Mouse (Mus musculus) kidney, embryonic 15.5 days (tissue): ENCODE results near the gene Camk2b. TPM values are rescaled to one million over a fixed set of nuclear protein-coding genes. Genes with fewer than 3 reads are reported as not detected.

Source experiments
- ATAC-seq: fragments of 200-750 bp; cut with Nextera tagmentation; replicated peaks from 2 replicates; pipeline ENCODE4 v1.8.0; 2017; ENCODE audit warnings: moderate TSS enrichment; ENCODE audit not compliant: low FRiP score
- H3K27ac ChIP-seq: fragments of 300-500 bp; sonication (generic); 2 replicates; pipeline ENCODE4 v1.5.1; 2015; ENCODE audit warnings: mild to moderate bottlenecking, inconsistent platforms
- H3K27me3 ChIP-seq: fragments of 300-500 bp; sonication (generic); 2 replicates; pipeline ENCODE4 v1.6.1; 2015; ENCODE audit warnings: inconsistent platforms
- H3K36me3 ChIP-seq: fragments of 300-500 bp; sonication (generic); 2 replicates; pipeline ENCODE4 v1.6.1; 2015; ENCODE audit warnings: inconsistent platforms
- H3K4me1 ChIP-seq: fragments of 300-500 bp; sonication (generic); 2 replicates; pipeline ENCODE4 v1.6.1; 2015; ENCODE audit warnings: inconsistent platforms
- H3K4me2 ChIP-seq: fragments of 300-500 bp; sonication (generic); 2 replicates; pipeline ENCODE4 v1.6.1; 2015; ENCODE audit warnings: moderate library complexity, mild to moderate bottlenecking, inconsistent platforms
- H3K4me3 ChIP-seq: fragments of 300-500 bp; sonication (generic); replicated peaks from 2 replicates; pipeline ENCODE4 v1.5.1; 2015; ENCODE audit warnings: mild to moderate bottlenecking, inconsistent platforms
- H3K9ac ChIP-seq: fragments of 300-500 bp; sonication (generic); 2 replicates; pipeline ENCODE4 v1.6.1; 2015; ENCODE audit warnings: mild to moderate bottlenecking, inconsistent platforms
- H3K9me3 ChIP-seq: fragments of 300-500 bp; sonication (generic); replicated peaks from 2 replicates; pipeline ENCODE4 v1.6.1; 2016; ENCODE audit warnings: inconsistent platforms
- WGBS: fragments of 180-500 bp; shearing (Covaris S2); methylation state at CpG from one replicate; pipeline ENCODE4 v1.1.7; 2015; ENCODE audit warnings: mixed read lengths; 5-methylcytosine and 5-hydroxymethylcytosine counted together
- polyA plus RNA-seq: library from polyadenylated mRNA; unstranded; fragments of >200 nt; fragmentation: Nextera tagmentation; extraction: Ambion mirVana; gene quantifications from 2 replicates; pipeline ENCODE4 v1.2.1, GENCODE M21; 2015

The Camk2b gene
- polyA plus RNA-seq, 1 experiment from 2014 or later = 4.3 TPM

DNA sequence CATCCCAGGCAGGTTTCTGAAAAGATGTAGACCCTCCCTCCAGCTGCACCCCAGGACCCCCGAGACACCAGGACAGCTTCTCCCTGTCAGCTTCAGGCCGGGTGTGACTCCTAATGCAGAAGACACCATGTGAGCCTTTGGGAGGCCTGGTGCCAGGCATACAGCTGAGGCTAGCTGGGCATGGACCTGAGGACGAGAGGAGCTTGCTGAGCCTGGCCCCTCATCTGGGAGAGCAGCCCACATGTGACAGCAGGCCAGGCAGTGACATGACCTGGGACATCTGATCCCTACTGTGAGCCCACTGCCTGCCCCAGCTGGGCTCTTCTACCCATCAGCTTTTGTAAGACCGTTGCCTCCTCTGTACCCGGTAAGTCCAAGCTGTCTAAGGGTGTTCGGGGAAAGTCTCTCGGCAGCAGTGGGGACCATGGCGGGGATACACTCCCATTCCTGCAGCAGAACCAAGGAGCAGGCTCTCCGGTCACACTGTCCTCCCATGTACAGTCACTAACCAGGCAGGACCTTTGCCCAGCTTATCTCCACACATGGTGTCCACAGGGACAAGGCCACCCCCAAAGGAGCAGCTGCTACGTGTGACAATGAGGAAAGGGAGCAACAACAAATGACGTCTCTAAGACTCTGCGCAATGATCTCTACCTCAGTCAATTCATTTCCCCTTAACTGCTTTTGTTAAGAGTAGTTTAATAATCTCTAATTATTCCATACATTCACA is 41.1 kb downstream of the Camk2b start:
- H3K27ac ChIP-seq = no peak overlapping the region
- H3K27me3 ChIP-seq = no peaks in the 10 kb centered on the region
- no peak overlapping the region for H3K4me2 ChIP-seq
- no peak for ATAC-seq
- H3K9ac ChIP-seq = no peak overlapping the region
- no peaks in the 10 kb centered on the region for H3K36me3 ChIP-seq
- H3K9me3 ChIP-seq = no peaks in the 10 kb centered on the region
- WGBS = 71% methylated on average over 12 of the region's 12 CpGs
- H3K4me1 ChIP-seq = peaks cover 22% of the 10 kb centered on the region
- H3K4me3 ChIP-seq = no peak overlapping the region

GRCm38 (mm10) chr11:6020897-6021839 is 45.0 kb downstream of the Camk2b start:
- Histone ChIP-seq H3K36me3 (no peaks in the 10 kb centered on the region), H3K4me2 (no peak overlapping the region), H3K4me3 (no peak overlapping the region), H3K9me3 (no peaks in the 10 kb centered on the region), H3K9ac (no peak overlapping the region), H3K27ac (peak overlapping the region; percentile 48), H3K27me3 (no peaks in the 10 kb centered on the region), H3K4me1 (peaks cover 35% of the 10 kb centered on the region)
- WGBS = 49% methylated on average over 17 of the region's 17 CpGs
- peak; percentile 84 for ATAC-seq

DNA sequence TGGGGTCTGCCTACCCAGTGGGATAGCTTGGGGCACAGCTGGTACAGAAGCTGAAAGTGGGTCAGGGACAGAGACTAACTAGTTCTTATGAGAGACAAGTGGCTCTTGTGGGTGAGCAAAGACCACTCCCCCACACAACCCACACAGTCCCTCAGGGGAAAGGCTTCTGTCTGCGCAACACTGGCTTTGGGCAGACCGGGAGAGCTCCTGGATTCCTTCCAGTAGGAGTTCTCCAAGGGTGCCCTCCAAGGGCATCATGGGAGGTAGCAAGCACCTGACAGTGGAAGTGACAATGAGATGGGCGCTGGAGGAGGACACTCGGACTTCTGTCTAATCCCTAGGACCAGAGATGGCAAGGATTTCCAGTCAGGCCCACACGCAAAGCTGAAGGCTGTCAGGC is 45.8 kb downstream of the Camk2b start:
- no peak overlapping the region for H3K27ac ChIP-seq
- H3K4me1 ChIP-seq = peaks cover 35% of the 10 kb centered on the region
- H3K27me3 ChIP-seq = no peaks in the 10 kb centered on the region
- H3K9me3 ChIP-seq = no peaks in the 10 kb centered on the region
- 72% methylated on average over 5 of the region's 5 CpGs for WGBS
- H3K9ac ChIP-seq = no peak overlapping the region
- no peak overlapping the region for H3K4me3 ChIP-seq
- H3K36me3 ChIP-seq = no peaks in the 10 kb centered on the region
- ATAC-seq = no peak
- no peak overlapping the region for H3K4me2 ChIP-seq

DNA sequence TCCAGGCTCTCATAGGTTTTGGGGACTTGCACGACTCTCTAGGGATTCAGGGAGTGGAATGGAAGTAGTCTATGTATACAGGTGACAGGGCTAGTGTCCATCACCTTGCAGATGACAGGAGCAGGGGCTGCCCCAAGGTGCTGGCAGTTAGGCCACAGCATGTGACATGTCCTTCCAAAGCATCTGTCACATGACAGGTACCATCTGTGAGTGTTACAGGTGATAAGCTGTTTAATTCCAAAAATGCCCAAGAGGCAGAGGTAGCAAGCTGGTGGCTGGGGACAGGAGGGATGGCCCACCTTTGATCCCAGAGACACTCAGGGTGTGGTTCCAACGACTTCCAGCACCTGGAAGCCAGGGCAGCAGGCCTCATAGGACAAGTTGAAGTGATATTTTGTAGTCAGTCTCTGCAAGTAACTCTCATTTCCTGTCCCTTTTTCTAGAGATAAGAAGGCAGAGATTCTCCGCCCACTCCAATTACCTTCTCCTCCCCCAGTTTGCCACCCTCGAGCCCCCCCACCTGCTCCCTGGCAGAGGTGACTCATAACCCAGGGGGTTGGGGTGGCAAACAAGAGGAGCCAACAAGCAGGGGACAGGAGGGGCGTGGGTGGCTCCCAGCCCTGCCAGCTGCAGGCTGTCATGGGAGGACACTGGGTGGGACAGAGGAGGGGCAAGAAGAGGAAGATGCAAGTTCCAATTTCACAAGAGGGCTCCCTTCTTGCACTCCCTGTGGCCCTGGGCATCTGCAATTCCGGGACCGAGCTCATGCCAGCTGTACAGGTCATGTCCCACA is 47.7 kb downstream of the Camk2b start:
- H3K36me3 ChIP-seq = no peaks in the 10 kb centered on the region
- H3K27me3 ChIP-seq = no peaks in the 10 kb centered on the region
- WGBS = 43% methylated on average over 7 of the region's 7 CpGs
- H3K9ac ChIP-seq = no peak overlapping the region
- no peaks in the 10 kb centered on the region for H3K9me3 ChIP-seq
- H3K4me2 ChIP-seq = no peak overlapping the region
- ATAC-seq = peak; percentile 49; the same call in 1 of the 2 replicates
- peak overlapping the region; percentile 0; the same call in 1 of the 2 replicates for H3K27ac ChIP-seq
- H3K4me1 ChIP-seq = peaks cover 32% of the 10 kb centered on the region
- no peak overlapping the region for H3K4me3 ChIP-seq

GRCm38 (mm10) chr11:6017484-6018140 is 48.5 kb downstream of the Camk2b start:
- H3K9ac ChIP-seq = no peak overlapping the region
- H3K4me1 ChIP-seq = peaks cover 32% of the 10 kb centered on the region
- H3K27ac ChIP-seq = no peak overlapping the region
- no peaks in the 10 kb centered on the region for H3K27me3 ChIP-seq
- no peaks in the 10 kb centered on the region for H3K36me3 ChIP-seq
- H3K4me2 ChIP-seq = no peak overlapping the region
- no peak for ATAC-seq
- no peak overlapping the region for H3K4me3 ChIP-seq
- 69% methylated on average over 10 of the region's 11 CpGs for WGBS
- no peaks in the 10 kb centered on the region for H3K9me3 ChIP-seq

DNA sequence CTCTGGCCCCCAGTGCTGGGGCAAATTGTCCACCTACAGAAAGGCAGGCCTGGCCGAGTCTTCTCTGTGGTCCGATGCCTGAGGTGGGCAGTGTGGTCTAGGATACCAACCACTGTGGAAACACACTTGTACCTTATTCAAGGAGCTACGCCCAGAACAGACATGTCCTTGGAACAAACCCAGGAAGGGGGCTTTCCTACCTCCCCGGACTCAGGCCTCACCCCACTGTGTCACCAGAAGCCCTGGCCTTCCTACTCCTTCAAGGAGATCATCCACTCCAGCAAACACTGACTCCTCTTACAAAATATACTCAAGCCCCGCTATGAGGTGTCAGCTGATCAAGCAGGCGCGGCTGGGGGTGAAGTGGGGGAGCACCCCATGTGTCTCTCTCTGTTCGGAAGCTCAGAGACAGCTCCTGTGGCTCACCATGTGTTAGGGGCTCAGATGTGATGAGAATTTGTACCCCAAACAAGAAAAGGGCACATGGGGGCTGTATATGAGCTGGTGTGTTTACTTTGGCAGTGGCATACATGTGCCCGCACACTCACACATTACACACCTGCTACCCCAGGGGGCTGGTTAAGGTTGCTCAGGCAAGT is 49.3 kb downstream of the Camk2b start:
- no peak overlapping the region for H3K27ac ChIP-seq

DNA sequence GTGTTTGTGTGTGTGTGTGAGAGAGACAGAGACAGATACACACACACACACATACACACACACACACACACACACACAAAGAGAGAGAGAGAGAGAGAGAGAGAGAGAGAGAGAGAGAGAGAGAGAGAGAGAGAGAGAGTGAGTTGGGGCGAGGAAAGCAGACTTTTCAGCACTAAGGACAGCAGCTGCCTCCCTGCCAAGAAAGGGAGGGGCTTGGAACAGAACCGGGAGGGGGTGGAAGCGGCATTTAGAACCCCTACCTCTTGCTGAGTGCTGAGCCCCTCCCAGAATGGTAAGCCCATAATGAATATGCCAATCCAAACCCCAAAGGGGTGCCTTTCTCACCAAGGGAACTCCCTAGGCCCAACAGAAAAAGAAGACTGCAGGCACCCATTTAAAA is 49.8 kb downstream of the Camk2b start:
- Histone ChIP-seq H3K9ac (no peak overlapping the region), H3K27ac (no peak overlapping the region), H3K4me1 (peaks cover 26% of the 10 kb centered on the region), H3K4me3 (no peak overlapping the region), H3K36me3 (no peaks in the 10 kb centered on the region; the same call in 1 of the 2 replicates), H3K27me3 (no peaks in the 10 kb centered on the region), H3K4me2 (no peak overlapping the region), H3K9me3 (no peaks in the 10 kb centered on the region)
- 7% methylated on average over 3 of the region's 3 CpGs for WGBS
- no peak for ATAC-seq

More for the DNA sequence above, 49.3 kb downstream of the Camk2b start:
- Histone ChIP-seq H3K9ac (no peak overlapping the region), H3K4me2 (no peak overlapping the region), H3K4me3 (no peak overlapping the region), H3K4me1 (peaks cover 31% of the 10 kb centered on the region), H3K36me3 (no peaks in the 10 kb centered on the region; the same call in 1 of the 2 replicates), H3K27me3 (no peaks in the 10 kb centered on the region), H3K9me3 (no peaks in the 10 kb centered on the region)
- no peak for ATAC-seq
- 65% methylated on average over 9 of the region's 9 CpGs for WGBS

GRCm38 (mm10) chr11:6015011-6015431 is 51.1 kb downstream of the Camk2b start:
- H3K4me3 ChIP-seq = no peak overlapping the region
- H3K27ac ChIP-seq = no peak overlapping the region
- no peaks in the 10 kb centered on the region for H3K27me3 ChIP-seq
- WGBS = 78% methylated on average over 6 of the region's 6 CpGs
- H3K9ac ChIP-seq = no peak overlapping the region
- peaks cover 12% of the 10 kb centered on the region for H3K4me1 ChIP-seq
- H3K4me2 ChIP-seq = no peak overlapping the region
- no peaks in the 10 kb centered on the region; the same call in 1 of the 2 replicates for H3K36me3 ChIP-seq
- ATAC-seq = no peak
- H3K9me3 ChIP-seq = no peaks in the 10 kb centered on the region

- Histone ChIP-seq H3K27ac (no peak overlapping the region), H3K9ac (no peak overlapping the region), H3K36me3 (no peaks in the 10 kb centered on the region; the same call in 1 of the 2 replicates), H3K9me3 (no peaks in the 10 kb centered on the region), H3K27me3 (no peaks in the 10 kb centered on the region), H3K4me3 (no peak overlapping the region), H3K4me1 (0 out of 2 replicates have a peak, but pooled peaks cover under 1% of the 10 kb centered on the region), H3K4me2 (no peak overlapping the region)
- 60% methylated on average over 2 of the region's 2 CpGs for WGBS
- no peak for ATAC-seq
Observed at GRCm38 (mm10) chr11:6013359-6013758, 52.8 kb downstream of the Camk2b start.

DNA sequence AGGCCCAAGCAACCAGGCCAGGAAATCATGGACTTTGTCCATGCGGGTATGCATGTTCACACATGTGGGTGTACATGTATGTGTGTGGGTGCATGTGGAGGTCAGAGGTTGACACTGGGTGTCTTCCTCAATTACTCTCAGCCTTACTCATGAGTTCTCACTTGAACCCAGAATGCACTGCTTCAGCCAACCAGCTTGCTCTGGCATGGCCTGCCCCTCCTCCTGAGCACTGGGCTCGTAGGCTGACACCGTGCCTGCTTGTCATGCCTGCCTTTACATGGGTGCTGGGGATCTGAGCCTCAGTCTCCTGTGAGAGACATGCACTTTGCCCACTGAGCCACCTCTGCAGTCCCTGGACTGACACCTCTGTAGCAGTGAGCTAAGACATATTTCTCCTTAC is 54.3 kb downstream of the Camk2b start:
- no peak overlapping the region for H3K4me3 ChIP-seq
- H3K27ac ChIP-seq = no peak overlapping the region
- H3K9ac ChIP-seq = no peak overlapping the region
- no peaks in the 10 kb centered on the region for H3K9me3 ChIP-seq
- no peak for ATAC-seq
- WGBS = 94% methylated on average over 3 of the region's 3 CpGs
- H3K36me3 ChIP-seq = no peaks in the 10 kb centered on the region; the same call in 1 of the 2 replicates
- no peaks in the 10 kb centered on the region for H3K27me3 ChIP-seq
- no peak overlapping the region for H3K4me2 ChIP-seq
- H3K4me1 ChIP-seq = no peaks in the 10 kb centered on the region
